Mouse (Mus musculus): ENCODE data around the gene Olfr704.

DNA sequence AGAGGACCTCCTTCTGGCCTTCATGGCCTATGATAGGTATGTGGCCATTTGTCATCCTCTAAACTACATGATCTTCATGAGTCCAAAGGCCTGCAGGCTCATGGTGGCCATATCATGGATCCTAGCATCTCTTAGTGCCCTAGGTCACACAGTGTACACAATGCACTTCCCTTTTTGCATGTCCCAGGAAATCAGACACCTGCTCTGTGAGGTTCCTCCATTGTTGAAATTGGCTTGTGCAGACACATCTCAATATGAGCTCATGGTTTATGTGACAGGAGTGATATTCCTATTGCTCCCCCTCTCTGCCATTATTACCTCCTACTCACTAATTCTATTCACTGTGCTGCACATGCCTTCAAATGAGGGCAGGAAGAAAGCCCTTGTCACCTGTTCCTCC, 44.6 kb upstream of the Olfr704 start:
- TF ChIP-seq POLR2A (IDR thresholded peaks at IDR 0.05; ENCODE audit: control insufficient read depth, low read depth, low read length) (no peak), CTCF (IDR thresholded peaks at IDR 0.05; ENCODE audit: control insufficient read depth, insufficient read depth, insufficient replicate concordance, low read depth, low read length) (no peak)
